Mouse (Mus musculus) ES-E14 (cell line): ENCODE measurements around the gene 1110051M20Rik.

Experiments used
- CHD2 ChIP-seq: IDR thresholded peaks from 2 replicates; pipeline ENCODE4 v1.6.1; 2014; ENCODE audit warnings: mild to moderate bottlenecking, low read depth, low read length, inconsistent platforms
- HCFC1 ChIP-seq: IDR thresholded peaks from 2 replicates; pipeline ENCODE4 v1.6.1; 2012; ENCODE audit warnings: low read length, inconsistent platforms, borderline replicate concordance; ENCODE audit not compliant: insufficient read depth
- MAFK ChIP-seq: IDR thresholded peaks from 2 replicates; pipeline ENCODE4 v1.6.1; 2014; ENCODE audit warnings: mild to moderate bottlenecking, low read depth, low read length, inconsistent platforms; ENCODE audit not compliant: insufficient read depth
- ZC3H11A ChIP-seq: IDR thresholded peaks from 2 replicates; pipeline ENCODE4 v1.6.1; 2012; ENCODE audit warnings: low read depth, mild to moderate bottlenecking, inconsistent platforms, low read length, borderline replicate concordance
- ZNF384 ChIP-seq: IDR thresholded peaks from 2 replicates; pipeline ENCODE4 v1.6.1; 2012; ENCODE audit warnings: low read depth, low read length, inconsistent platforms

DNA sequence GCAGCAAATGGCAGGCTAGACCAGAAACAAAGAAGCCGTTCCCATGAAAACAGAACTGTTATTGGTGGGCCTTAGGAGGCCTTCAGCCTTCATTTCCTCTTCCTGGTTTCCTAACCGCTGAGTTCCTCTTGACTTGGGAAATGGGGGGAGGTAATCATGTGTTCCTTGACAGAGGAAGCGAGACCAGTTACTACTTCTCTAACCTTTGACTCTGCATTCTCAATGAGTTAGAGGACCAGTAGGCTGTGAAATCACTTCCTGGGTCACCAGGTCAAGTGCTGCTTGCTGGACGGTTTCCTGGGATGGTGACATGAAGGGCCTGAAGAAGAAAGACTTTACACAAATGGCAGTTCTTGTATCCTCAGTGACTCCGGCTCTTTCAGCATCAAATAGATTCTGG is 32.1 kb downstream of the 1110051M20Rik start:
- TF ChIP-seq CHD2 (no peak), ZC3H11A (no peak), MAFK (no peak), ZNF384 (no peak), HCFC1 (no peak)
